Mouse (Mus musculus) liver, embryonic 16.5 days (tissue): ENCODE results near the gene Akp3. TPM values are rescaled to one million over a fixed set of nuclear protein-coding genes. Genes with fewer than 3 reads are reported as not detected.

ENCODE experiments used
- polyA plus RNA-seq: library from polyadenylated mRNA; unstranded; fragments of >200 nt; fragmentation: Nextera tagmentation; extraction: Ambion mirVana; gene quantifications from 2 replicates; pipeline ENCODE4 v1.2.1, GENCODE M21; 2015

Gene Akp3
- polyA plus RNA-seq, 1 experiment from 2014 or later: not detected

Other genes starting within 250 kb of the Akp3 start
- not detected in 2 replicates for gene Alppl2, start 35.0 kb upstream of the Akp3 start, polyA plus RNA-seq
- 2.4 TPM in 1 of 2 replicates, not detected in the other for gene Alpi, start 23.4 kb upstream of the Akp3 start, polyA plus RNA-seq
- 0.04 TPM in 1 of 2 replicates, not detected in the other for gene Ecel1, start 31.5 kb downstream of the Akp3 start, polyA plus RNA-seq
- not detected in 2 replicates for gene Prss56, start 58.3 kb downstream of the Akp3 start, polyA plus RNA-seq
- 0.07 and 0.39 TPM in 2 replicates for gene Chrnd, start 65.6 kb downstream of the Akp3 start, polyA plus RNA-seq
- gene Chrng, start 79.7 kb downstream of the Akp3 start, polyA plus RNA-seq: 0.18 and 0.99 TPM in 2 replicates
- 64.2 and 68.8 TPM in 2 replicates for gene Eif4e2, start 88.9 kb downstream of the Akp3 start, polyA plus RNA-seq
- 0.09 and 0.19 TPM in 2 replicates for gene Efhd1, start 139.4 kb downstream of the Akp3 start, polyA plus RNA-seq
- gene Gigyf2, start 202.0 kb downstream of the Akp3 start, polyA plus RNA-seq: 17.3 and 17.9 TPM in 2 replicates